ENCODE assay signal across 9 mouse cellular contexts in the genomic region with DNA sequence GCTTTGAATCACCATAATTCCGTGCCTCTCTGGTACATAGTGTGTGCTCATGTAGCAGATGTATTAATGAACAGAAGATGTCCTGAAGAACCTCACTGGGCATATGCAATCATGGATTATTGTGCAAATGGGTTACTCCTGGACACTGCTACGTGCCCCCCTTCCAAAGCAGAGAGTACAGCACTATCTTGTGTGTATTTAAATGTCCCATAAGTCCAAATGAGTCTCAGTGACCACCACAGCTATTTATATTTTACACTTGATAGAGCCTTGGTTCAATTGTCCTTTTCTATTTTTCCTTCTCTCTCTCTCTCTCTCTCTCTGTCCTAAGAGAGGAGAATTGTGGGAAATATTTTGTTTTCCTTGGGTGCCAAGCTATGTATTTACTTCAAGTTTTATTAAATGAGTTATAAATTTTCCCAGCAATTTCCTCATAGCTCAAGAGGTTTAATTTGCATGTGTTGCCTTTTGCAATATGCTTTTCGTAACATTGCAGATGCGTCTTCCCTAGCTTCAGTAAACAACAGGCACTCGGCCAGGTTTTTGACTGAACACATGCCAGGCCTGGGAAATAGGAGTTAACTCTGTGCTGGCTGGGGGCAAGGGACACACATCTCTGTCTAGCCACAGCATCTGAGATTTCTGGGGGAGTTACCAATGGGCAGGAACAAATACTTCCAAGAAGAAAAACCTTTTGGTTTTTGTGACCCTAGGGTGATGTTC.
A peak's percentile ranks its signal among the peaks of the same experiment; 100 is the strongest.
DNase-seq lines count a peak whose midpoint lies in the region; ATAC-seq and TF ChIP-seq lines count a peak whose summit lies in the region.
"Had no signal": no experiment of that assay in that cellular context is flagged by ENCODE, and none has a peak within 500 bp of the region (broad histone marks: within the 10 kb centered on the region; RNA-seq: fewer than 3 reads in every experiment).

No protein-coding gene starts in this region.

- no peak for ATAC-seq in midbrain, embryonic 14.5 days (ENCODE audit: low FRiP score, low TSS enrichment)
- ATAC-seq in midbrain, embryonic 16.5 days, result no peak
- ATAC-seq in erythroblast, adult 5-6 weeks (replicated peaks; ENCODE audit: low FRiP score, poor library complexity, severe bottlenecking), result no peak

- no peaks in the 10 kb centered on the region for H3K4me1 ChIP-seq in midbrain, embryonic 14.5 days (ENCODE audit: control insufficient read depth, insufficient read depth, low read length)
- H3K4me1 ChIP-seq in midbrain, embryonic 16.5 days (ENCODE audit: control insufficient read depth, insufficient read depth, low read length), result no peaks in the 10 kb centered on the region

- peak; percentile 36 for DNase-seq in gastrocnemius, adult 2 months
- DNase-seq in gastrocnemius, adult 8-10 months (ENCODE audit: low spot score in 2 of 2), result no peak
- peak; percentile 51 for DNase-seq in midbrain, embryonic 14.5 days
- peak; percentile 49 for DNase-seq in brain, embryonic 18.5 days (ENCODE audit: low read depth, low spot score)
- DNase-seq in lung, postnatal 10 days, result peak; percentile 87
- no peak for DNase-seq in cerebellum, adult 11-12 months

- H3K9me3 ChIP-seq in midbrain, embryonic 14.5 days (ENCODE audit: control insufficient read depth, low read length), result no peaks in the 10 kb centered on the region
- H3K9me3 ChIP-seq in midbrain, embryonic 16.5 days (replicated peaks; ENCODE audit: control insufficient read depth, low read length, poor library complexity, severe bottlenecking), result no peaks in the 10 kb centered on the region; the same call in 1 of the 2 replicates

- no peak overlapping the region for H3K27ac ChIP-seq in gastrocnemius, adult 2 months
- no peak overlapping the region for H3K27ac ChIP-seq in midbrain, embryonic 14.5 days (replicated peaks; ENCODE audit: low read depth, low read length)
- H3K27ac ChIP-seq in midbrain, embryonic 16.5 days (ENCODE audit: low read length), result no peak overlapping the region

- TF ChIP-seq CTCF in gastrocnemius, adult 2 months (IDR thresholded peaks at IDR 0.05), result no peak

- H3K4me3 ChIP-seq in gastrocnemius, adult 2 months, result no peak overlapping the region
- H3K4me3 ChIP-seq in midbrain, embryonic 14.5 days (replicated peaks; ENCODE audit: low read depth, low read length), result no peak overlapping the region
- no peak overlapping the region for H3K4me3 ChIP-seq in midbrain, embryonic 16.5 days (ENCODE audit: low read depth, low read length)
- H3K4me3 ChIP-seq: myocyte had no signal

- intact Hi-C loops in gastrocnemius, adult 2 months (cut with DNase I), result no loop called here

- whole genome bisulfite sequencing in midbrain, embryonic 14.5 days, result 74% methylated on average over 5 of the region's 5 CpGs
- 77% methylated on average over 5 of the region's 5 CpGs for WGBS in midbrain, embryonic 16.5 days

- no peaks in the 10 kb centered on the region for H3K27me3 ChIP-seq in midbrain, embryonic 14.5 days (ENCODE audit: control insufficient read depth, insufficient read depth, low read length)
- H3K27me3 ChIP-seq in midbrain, embryonic 16.5 days (ENCODE audit: control insufficient read depth, insufficient read depth, low read depth, low read length), result no peaks in the 10 kb centered on the region

- H3K4me2 ChIP-seq in midbrain, embryonic 14.5 days (ENCODE audit: low read length), result no peak overlapping the region
- H3K4me2 ChIP-seq in midbrain, embryonic 16.5 days (ENCODE audit: low read length), result no peak overlapping the region

- H3K9ac ChIP-seq in midbrain, embryonic 14.5 days (replicated peaks; ENCODE audit: low read length), result no peak overlapping the region
- H3K9ac ChIP-seq in midbrain, embryonic 16.5 days (ENCODE audit: low read depth, low read length), result no peak overlapping the region

- H3K36me3 ChIP-seq in midbrain, embryonic 14.5 days (ENCODE audit: control insufficient read depth, insufficient read depth, low read length), result no peaks in the 10 kb centered on the region
- H3K36me3 ChIP-seq in midbrain, embryonic 16.5 days (ENCODE audit: control insufficient read depth, insufficient read depth, low read length), result no peaks in the 10 kb centered on the region

Comparison
In these comparisons a context has a peak if more than half of its experiments do, and no peak if none do; other contexts are left out.
1. DNase-seq: peak in gastrocnemius, adult 2 months (single experiment), midbrain, embryonic 14.5 days (single experiment), brain, embryonic 18.5 days (single experiment) and lung, postnatal 10 days (single experiment); none in gastrocnemius, adult 8-10 months (0 of 2) and cerebellum, adult 11-12 months (single experiment).